Mouse (Mus musculus) G1E (cell line): ENCODE data around the gene Olfr1358. TPM values are rescaled to one million over a fixed set of nuclear protein-coding genes. Genes with fewer than 3 reads are reported as not detected.
"Not testable (repeated sequence)": the region's sequence is repeated elsewhere in the genome, so short reads cannot be mapped to it uniquely, and the experiment has no call there.

Source experiments
- ATAC-seq: 2 replicates; pipeline ENCODE4 v1.8.0; 2016; ENCODE audit warnings: mild to moderate bottlenecking; ENCODE audit not compliant: insufficient number of reproducible peaks, poor library complexity, low FRiP score, severe bottlenecking; ENCODE audit errors: extremely low read depth
- DNase-seq: peaks from one replicate; pipeline ENCODE4 v3.0.0; 2012; ENCODE audit warnings: low spot score
- H3K27me3 ChIP-seq: 2 replicates; pipeline ENCODE4 v1.6.1; 2012; ENCODE audit warnings: mild to moderate bottlenecking, low read length, inconsistent platforms; ENCODE audit not compliant: insufficient read depth
- H3K36me3 ChIP-seq: replicated peaks from 2 replicates; pipeline ENCODE3; 2012; ENCODE audit warnings: mild to moderate bottlenecking, inconsistent platforms
- H3K4me1 ChIP-seq: 2 replicates; pipeline ENCODE4 v1.6.1; 2012; ENCODE audit warnings: low read depth, low read length, inconsistent platforms, mixed read lengths; ENCODE audit not compliant: insufficient read depth
- H3K4me3 ChIP-seq: 2 replicates; pipeline ENCODE4 v1.5.1; 2012; ENCODE audit warnings: low read depth, mild to moderate bottlenecking, inconsistent platforms, low read length, moderate library complexity, mixed read lengths
- H3K9me3 ChIP-seq: replicated peaks from 2 replicates; pipeline ENCODE4 v1.6.1; 2012; ENCODE audit warnings: inconsistent platforms
- CTCF ChIP-seq: IDR thresholded peaks from 2 replicates; pipeline ENCODE4 v1.5.1; 2012; ENCODE audit warnings: low read depth, low read length, inconsistent platforms, mixed read lengths
- GATA1 ChIP-seq: IDR thresholded peaks from 2 replicates; pipeline ENCODE4 v1.6.1; 2012; ENCODE audit warnings: borderline replicate concordance, low read length, inconsistent platforms, mixed read lengths
- GATA2 ChIP-seq: IDR thresholded peaks from 2 replicates; pipeline ENCODE4 v1.6.1; 2012; ENCODE audit warnings: low read depth, low read length, inconsistent platforms, borderline replicate concordance
- POLR2AphosphoS5 ChIP-seq: IDR thresholded peaks from 2 replicates; pipeline ENCODE4 v1.6.1; 2012; ENCODE audit warnings: low read depth, low read length, inconsistent platforms; ENCODE audit not compliant: insufficient replicate concordance
- TAL1 ChIP-seq: conservative IDR thresholded peaks from 2 replicates; pipeline ENCODE4 v1.6.1; 2012; ENCODE audit warnings: low read depth, low read length, inconsistent platforms, mixed read lengths
- polyA plus RNA-seq: library from polyadenylated mRNA; stranded (reverse); fragments of >175 nt; gene quantifications from 2 replicates; pipeline ENCODE4 v1.2.3, GENCODE M21; 2012
- total RNA-seq, 2 experiments: library from RNA; stranded (forward) in 1 of 2; stranded (reverse) in 1 of 2; fragments of 200-1000 nt in 1 of 2; fragments of >200 nt in 1 of 2; fragmentation: Nextera tagmentation in 1 of 2; gene quantifications; 2 replicates each; pipeline ENCODE4 v1.2.3; 2014 to 2017

Olfr1358 gene
- total and polyA plus RNA-seq, 3 experiments: not detected

DNA sequence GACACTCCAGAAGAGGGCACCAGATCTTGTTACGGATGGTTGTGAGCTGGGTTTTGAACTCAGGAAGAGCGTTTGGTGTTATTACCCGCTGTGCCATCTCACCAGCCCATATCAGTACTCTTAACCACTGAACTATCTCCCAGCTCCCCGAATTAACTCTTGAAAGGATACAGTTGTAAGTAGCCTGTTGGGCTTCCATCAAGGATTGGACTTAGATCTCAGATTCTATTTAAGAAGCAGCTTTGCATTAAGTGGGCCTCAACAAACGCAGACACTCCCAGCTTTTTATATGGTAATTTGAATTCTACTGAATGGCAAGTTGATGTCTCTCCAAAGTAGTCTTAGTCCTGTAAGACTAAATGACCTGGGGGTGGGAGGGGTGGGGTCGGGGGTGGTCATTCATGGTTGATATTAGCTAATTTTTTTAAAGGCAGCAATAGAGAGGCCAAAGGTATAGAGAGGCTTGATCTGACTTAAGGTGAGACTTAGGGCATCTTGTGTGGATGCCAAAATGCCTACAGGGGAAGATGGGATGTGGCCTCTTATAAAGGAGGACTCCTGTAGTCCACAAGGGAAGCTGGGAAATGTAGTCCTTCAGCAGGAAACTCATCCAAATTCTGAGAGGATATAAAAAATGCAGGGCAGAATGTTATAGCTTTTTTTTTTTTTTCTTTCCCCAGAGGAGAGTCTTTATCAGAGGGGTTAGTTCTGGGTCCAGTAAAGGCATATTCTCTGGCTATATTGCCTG is 14.1 kb upstream of the Olfr1358 start:
- peaks cover 2% of the 10 kb centered on the region; the same call in 1 of the 2 replicates for H3K27me3 ChIP-seq
- no peaks in the 10 kb centered on the region for H3K36me3 ChIP-seq
- DNase-seq (no peak), ATAC-seq (no peak)
- H3K4me1 ChIP-seq: no peaks in the 10 kb centered on the region
- TF ChIP-seq POLR2AphosphoS5: no peak
- no peak for TF ChIP-seq GATA2
- TF ChIP-seq GATA1: no peak
- no peak for TF ChIP-seq CTCF
- no peak for TF ChIP-seq TAL1
- no peak overlapping the region for H3K4me3 ChIP-seq
- no peaks in the 10 kb centered on the region for H3K9me3 ChIP-seq

- Histone ChIP-seq H3K27me3 (peaks cover 6% of the 10 kb centered on the region; the same call in 1 of the 2 replicates), H3K4me1 (no peaks in the 10 kb centered on the region), H3K9me3 (no peaks in the 10 kb centered on the region), H3K36me3 (no peaks in the 10 kb centered on the region), H3K4me3 (no peak overlapping the region)
- TF ChIP-seq GATA1: no peak
- TF ChIP-seq CTCF: no peak
- TF ChIP-seq POLR2AphosphoS5: no peak
- no peak for TF ChIP-seq TAL1
- TF ChIP-seq GATA2: no peak
- ATAC-seq: no peak
- no peak for DNase-seq
These were observed 2.6 kb downstream of the Olfr1358 start for GRCm38 (mm10) chr10:78519792-78520191.

GRCm38 (mm10) chr10:78520260-78521005 is 3.2 kb downstream of the Olfr1358 start:
- DNase-seq: peak; percentile 16
- Histone ChIP-seq H3K4me1 (no peaks in the 10 kb centered on the region), H3K9me3 (no peaks in the 10 kb centered on the region), H3K4me3 (no peak overlapping the region), H3K36me3 (no peaks in the 10 kb centered on the region), H3K27me3 (peaks cover 6% of the 10 kb centered on the region; the same call in 1 of the 2 replicates)
- no peak for ATAC-seq
- TF ChIP-seq GATA1 (no peak), CTCF (no peak), TAL1 (no peak), GATA2 (no peak), POLR2AphosphoS5 (no peak)

GRCm38 (mm10) chr10:78525071-78525470 is 7.8 kb downstream of the Olfr1358 start:
- H3K27me3 ChIP-seq, H3K9me3 ChIP-seq, DNase-seq, H3K4me3 ChIP-seq, ATAC-seq, H3K36me3 ChIP-seq, H3K4me1 ChIP-seq: not testable (repeated sequence)

DNA sequence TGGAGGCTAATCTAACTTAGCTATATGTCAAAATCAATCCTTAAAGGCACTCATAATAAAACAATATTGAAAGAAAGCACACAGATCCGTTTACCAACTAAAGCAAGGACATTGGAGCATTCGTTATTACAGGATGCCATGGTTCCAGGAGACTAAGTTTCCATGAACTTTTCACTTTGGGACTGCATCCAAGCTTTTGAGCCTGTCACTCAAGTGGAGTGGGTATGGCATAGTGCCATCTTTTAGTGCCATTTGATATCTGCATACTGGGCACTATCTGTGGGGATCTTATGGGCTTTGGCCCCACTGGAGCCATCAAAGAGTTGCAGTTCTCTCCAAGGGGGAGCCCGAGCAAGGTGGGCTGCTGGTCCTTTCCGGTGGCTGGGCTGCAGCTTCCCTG is 8.3 kb downstream of the Olfr1358 start:
- Histone ChIP-seq H3K4me3 (no peak overlapping the region), H3K27me3 (no peaks in the 10 kb centered on the region), H3K4me1 (no peaks in the 10 kb centered on the region), H3K36me3 (no peaks in the 10 kb centered on the region), H3K9me3 (no peaks in the 10 kb centered on the region)
- TF ChIP-seq GATA1 (no peak), TAL1 (no peak), GATA2 (no peak), CTCF (no peak), POLR2AphosphoS5 (no peak)
- no peak for ATAC-seq
- no peak for DNase-seq

DNA sequence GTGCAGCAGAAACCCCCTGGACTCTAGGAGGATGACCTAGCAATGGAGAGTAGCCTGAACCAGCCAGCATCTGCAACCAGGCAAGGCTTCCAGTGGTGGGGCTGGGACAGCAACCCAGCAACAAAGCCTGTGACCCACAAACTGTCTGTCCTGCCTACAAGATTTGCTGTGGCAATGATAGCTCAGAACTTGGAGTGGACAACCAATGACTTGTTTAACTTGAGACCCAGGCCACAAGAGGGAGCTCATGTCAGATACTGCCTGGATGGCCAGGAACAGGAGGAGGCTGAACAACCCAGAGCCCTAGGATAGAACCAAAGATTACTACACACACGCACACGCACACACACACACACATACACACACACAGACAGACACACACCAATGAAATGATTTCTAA is 23.7 kb downstream of the Olfr1358 start:
- no peak for TF ChIP-seq POLR2AphosphoS5
- TF ChIP-seq TAL1: no peak
- no peak for TF ChIP-seq GATA1
- no peak for TF ChIP-seq GATA2
- TF ChIP-seq CTCF: no peak
- no peaks in the 10 kb centered on the region for H3K9me3 ChIP-seq
- H3K27me3 ChIP-seq: peaks cover 6% of the 10 kb centered on the region
- H3K36me3 ChIP-seq: no peaks in the 10 kb centered on the region
- no peak for DNase-seq
- no peak overlapping the region for H3K4me3 ChIP-seq
- ATAC-seq: no peak
- no peaks in the 10 kb centered on the region for H3K4me1 ChIP-seq
